Mouse (Mus musculus) kidney, postnatal 0 days (tissue): Measurements from ENCODE around the gene Sema4c. TPM values are rescaled to one million over a fixed set of nuclear protein-coding genes. Genes with fewer than 3 reads are reported as not detected.

Experiments
- ATAC-seq: fragments of 200-750 bp; cut with Nextera tagmentation; replicated peaks from 2 replicates; pipeline ENCODE4 v1.8.0; 2017; ENCODE audit warnings: low read depth, moderate number of reproducible peaks, moderate TSS enrichment, moderate library complexity; ENCODE audit not compliant: low FRiP score
- DNase-seq: peaks from one replicate; pipeline ENCODE4 v3.0.0-alpha.2; 2016; ENCODE audit warnings: low spot score
- H3K27ac ChIP-seq: fragments of 300-500 bp; sonication (generic); 2 replicates; pipeline ENCODE4 v1.5.1; 2014; ENCODE audit warnings: mild to moderate bottlenecking
- H3K27me3 ChIP-seq: fragments of 300-500 bp; sonication (generic); 2 replicates; pipeline ENCODE4 v1.6.1; 2014; ENCODE audit warnings: low read length, mixed read lengths; ENCODE audit not compliant: insufficient read depth
- H3K36me3 ChIP-seq: fragments of 300-500 bp; sonication (generic); 2 replicates; pipeline ENCODE4 v1.6.1; 2014; ENCODE audit warnings: low read length, mixed read lengths; ENCODE audit not compliant: insufficient read depth
- H3K4me1 ChIP-seq: fragments of 300-500 bp; sonication (generic); replicated peaks from 2 replicates; pipeline ENCODE4 v1.6.1; 2014; ENCODE audit warnings: antibody characterized with exemption, low read length, mixed read lengths; ENCODE audit not compliant: insufficient read depth
- H3K4me2 ChIP-seq: fragments of 300-500 bp; sonication (generic); 2 replicates; pipeline ENCODE4 v1.6.1; 2014; ENCODE audit warnings: mild to moderate bottlenecking, low read length, moderate library complexity, mixed read lengths
- H3K4me3 ChIP-seq: fragments of 300-500 bp; sonication (generic); replicated peaks from 2 replicates; pipeline ENCODE4 v1.5.1; 2014; ENCODE audit warnings: low read depth, low read length
- H3K9ac ChIP-seq: fragments of 300-500 bp; sonication (generic); 2 replicates; pipeline ENCODE4 v1.6.1; 2014; ENCODE audit warnings: low read depth, low read length
- H3K9me3 ChIP-seq: fragments of 300-500 bp; sonication (generic); replicated peaks from 2 replicates; pipeline ENCODE4 v1.6.1; 2016; ENCODE audit warnings: low read length, inconsistent platforms, mixed read lengths
- CTCF ChIP-seq: IDR thresholded peaks from 2 replicates; pipeline ENCODE4 v1.5.1; 2016; ENCODE audit warnings: antibody characterized with exemption, low read depth, mild to moderate bottlenecking, moderate library complexity
- WGBS: fragments of 180-500 bp; shearing (Covaris S2); extraction: QIAGEN DNeasy Blood & Tissue Kit; methylation state at CpG from one replicate; pipeline ENCODE4 v1.1.7; 2014; 5-methylcytosine and 5-hydroxymethylcytosine counted together
- polyA plus RNA-seq: library from polyadenylated mRNA; unstranded; fragments of >200 nt; fragmentation: Nextera tagmentation; extraction: Ambion mirVana; gene quantifications from 2 replicates; pipeline ENCODE4 v1.2.1, GENCODE M21; 2015

Gene Sema4c
- polyA plus RNA-seq, 1 experiment from 2014 or later: 13.5 TPM

DNA sequence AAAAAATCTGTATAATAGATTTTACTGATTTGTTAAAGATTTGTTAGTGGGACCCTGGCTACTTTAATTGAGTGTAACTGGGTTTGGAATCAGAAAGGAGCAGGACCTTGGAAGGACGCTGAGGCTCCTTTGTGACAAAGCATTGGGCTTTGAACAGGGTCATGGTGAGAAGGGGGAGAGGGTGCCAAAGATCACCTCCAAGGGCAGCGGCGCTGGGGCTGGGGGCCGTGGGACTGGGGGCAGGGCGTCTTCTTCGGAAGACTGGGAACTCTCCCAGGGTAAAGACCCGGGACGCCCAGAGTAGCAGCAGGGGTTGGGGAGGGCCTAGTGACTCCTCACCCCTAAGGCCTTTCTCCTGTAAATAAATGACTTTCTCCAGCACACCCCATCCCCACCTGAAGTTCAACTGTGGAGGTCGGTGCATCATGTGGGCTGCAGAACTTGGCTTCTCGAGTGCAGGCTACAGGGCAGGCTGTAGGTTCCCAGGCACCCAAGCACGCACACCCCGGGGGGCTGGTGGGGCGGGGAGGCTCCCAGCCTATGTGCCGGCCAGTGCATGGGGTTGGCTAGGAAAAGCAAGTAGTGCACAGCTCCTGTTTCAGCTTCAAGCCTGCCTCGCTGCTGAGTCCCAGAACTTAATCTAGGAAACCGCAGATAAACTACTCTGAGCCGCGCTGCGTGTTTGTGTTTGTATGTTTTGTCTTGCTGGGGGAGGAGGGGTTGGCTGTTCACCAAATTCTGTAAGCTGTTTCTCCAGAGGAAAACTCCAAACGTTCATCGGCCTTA lies 9.9 kb upstream of the Sema4c start:
- TF ChIP-seq CTCF: no peak
- no peaks in the 10 kb centered on the region for H3K27me3 ChIP-seq
- 16% methylated on average over 21 of the region's 21 CpGs for whole genome bisulfite sequencing
- H3K9me3 ChIP-seq: no peaks in the 10 kb centered on the region
- peak overlapping the region; percentile 66 for H3K27ac ChIP-seq
- DNase-seq: peak; percentile 68
- ATAC-seq: peak; percentile 63
- H3K4me2 ChIP-seq: peak overlapping the region; percentile 14; the same call in 1 of the 2 replicates
- peaks cover 27% of the 10 kb centered on the region for H3K4me1 ChIP-seq
- H3K36me3 ChIP-seq: no peaks in the 10 kb centered on the region
- H3K4me3 ChIP-seq: no peak overlapping the region
- H3K9ac ChIP-seq: no peak overlapping the region

DNA sequence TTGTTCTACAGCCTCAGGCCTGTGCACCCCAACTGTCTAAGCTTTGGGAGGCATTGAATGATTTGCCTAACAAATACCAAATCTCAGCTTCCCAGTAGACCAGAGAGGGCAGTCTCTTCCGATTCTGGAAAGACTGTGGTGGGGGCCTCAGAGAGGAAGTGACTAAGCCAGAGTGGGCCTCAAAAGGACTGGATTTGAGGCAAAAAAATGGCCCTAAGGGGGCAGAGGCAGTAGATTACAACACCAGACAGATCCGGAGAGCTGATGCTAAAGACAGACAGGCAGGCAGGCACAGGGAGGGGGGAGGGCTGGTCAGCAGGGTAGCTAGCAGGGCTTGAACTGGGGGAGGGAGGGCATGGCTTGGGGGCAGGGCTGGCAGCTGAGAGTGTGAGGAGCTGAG lies 8.3 kb upstream of the Sema4c start:
- DNase-seq: no peak
- no peak overlapping the region for H3K9ac ChIP-seq
- H3K27ac ChIP-seq: no peak overlapping the region
- TF ChIP-seq CTCF: 0 out of 2 replicates have a peak, but pooled peaks have one; percentile 6
- peaks cover 36% of the 10 kb centered on the region for H3K4me1 ChIP-seq
- H3K27me3 ChIP-seq: no peaks in the 10 kb centered on the region
- H3K4me2 ChIP-seq: no peak overlapping the region
- 20% methylated on average over 2 of the region's 2 CpGs for WGBS
- H3K9me3 ChIP-seq: no peaks in the 10 kb centered on the region
- no peaks in the 10 kb centered on the region for H3K36me3 ChIP-seq
- ATAC-seq: no peak
- no peak overlapping the region for H3K4me3 ChIP-seq

DNA sequence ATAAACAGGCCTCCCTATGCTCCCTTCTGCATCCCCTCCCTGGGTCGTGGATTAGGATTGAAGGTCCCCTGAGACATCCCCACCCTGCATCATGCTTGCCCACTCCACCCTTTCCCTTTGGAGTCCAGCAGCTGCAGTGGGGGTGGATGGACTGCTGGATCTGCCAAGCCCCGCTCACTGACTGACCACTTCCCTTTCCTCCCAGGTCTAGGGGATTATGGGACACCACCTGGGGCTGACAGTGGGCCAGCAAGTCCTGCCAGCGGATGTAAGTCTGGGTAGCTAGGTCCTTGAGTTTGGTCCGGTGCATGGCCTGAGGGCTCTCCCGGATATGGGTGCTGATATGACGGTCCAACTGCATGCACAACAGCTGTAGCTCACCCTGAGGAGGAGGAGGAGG lies 6.0 kb upstream of the Sema4c start:
- ATAC-seq (no peak), DNase-seq (no peak)
- H3K27me3 ChIP-seq: no peaks in the 10 kb centered on the region
- no peak overlapping the region for H3K4me3 ChIP-seq
- H3K4me2 ChIP-seq: no peak overlapping the region
- TF ChIP-seq CTCF: no peak
- H3K9ac ChIP-seq: no peak overlapping the region
- no peak overlapping the region for H3K27ac ChIP-seq
- peaks cover 30% of the 10 kb centered on the region for H3K4me1 ChIP-seq
- 57% methylated on average over 6 of the region's 6 CpGs for WGBS
- no peaks in the 10 kb centered on the region for H3K9me3 ChIP-seq
- no peaks in the 10 kb centered on the region for H3K36me3 ChIP-seq

DNA sequence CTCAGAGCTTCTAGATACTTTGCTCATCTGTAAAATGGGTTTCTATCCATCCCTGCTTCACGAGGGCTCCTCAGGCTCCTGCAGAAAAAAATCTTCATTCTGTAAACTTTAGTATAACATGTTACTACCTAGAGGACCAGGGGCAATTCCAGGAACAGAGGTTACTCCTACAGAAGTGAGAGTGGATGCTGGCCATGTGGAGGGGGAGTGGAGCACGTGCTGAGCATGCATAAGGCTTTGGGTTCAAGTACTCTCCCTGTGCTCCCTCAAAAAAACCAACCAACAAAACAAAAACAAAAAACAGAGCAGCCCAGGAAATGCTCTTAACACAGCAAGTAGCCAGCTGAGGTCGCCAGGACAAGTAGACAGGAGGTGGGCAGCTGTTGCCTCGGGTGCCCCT lies 5.5 kb upstream of the Sema4c start:
- no peak for ATAC-seq
- no peaks in the 10 kb centered on the region for H3K9me3 ChIP-seq
- H3K27ac ChIP-seq: 0 out of 2 replicates have a peak overlapping the region, but pooled peaks have one; percentile 42
- TF ChIP-seq CTCF: no peak
- H3K4me3 ChIP-seq: no peak overlapping the region
- no peak overlapping the region for H3K4me2 ChIP-seq
- H3K4me1 ChIP-seq: peaks cover 33% of the 10 kb centered on the region
- no peak for DNase-seq
- H3K27me3 ChIP-seq: no peaks in the 10 kb centered on the region
- H3K36me3 ChIP-seq: no peaks in the 10 kb centered on the region
- H3K9ac ChIP-seq: no peak overlapping the region
- WGBS: 54% methylated on average over 4 of the region's 4 CpGs

DNA sequence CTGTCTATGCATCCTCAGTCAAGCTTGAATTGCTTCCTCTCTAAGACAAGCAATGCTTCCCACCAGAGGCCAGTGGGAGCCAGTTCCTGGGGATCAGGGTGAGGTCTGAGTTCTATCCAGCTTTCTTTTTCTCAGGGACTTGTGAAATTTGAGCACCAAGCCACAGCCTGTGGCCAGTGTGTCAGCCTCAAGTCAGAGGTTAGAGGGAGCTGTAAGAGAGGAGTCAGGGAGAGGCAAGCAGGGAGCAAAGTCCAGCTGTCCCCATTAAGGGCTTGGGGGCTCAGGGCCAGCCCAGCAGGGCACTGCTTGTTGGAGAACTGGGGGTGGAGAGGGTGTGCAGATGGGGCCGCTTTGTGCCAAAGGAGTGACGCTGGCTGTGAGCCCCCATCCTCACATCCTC lies 5.0 kb upstream of the Sema4c start:
- Histone ChIP-seq H3K4me3 (no peak overlapping the region), H3K27ac (peak overlapping the region; percentile 42; the same call in 1 of the 2 replicates), H3K27me3 (no peaks in the 10 kb centered on the region), H3K9me3 (no peaks in the 10 kb centered on the region), H3K36me3 (no peaks in the 10 kb centered on the region), H3K9ac (no peak overlapping the region), H3K4me2 (no peak overlapping the region), H3K4me1 (peaks cover 35% of the 10 kb centered on the region)
- no peak for TF ChIP-seq CTCF
- DNase-seq (peak; percentile 64), ATAC-seq (0 out of 2 replicates have a peak, but pooled peaks have one; percentile 2)
- WGBS: 42% methylated on average over 2 of the region's 2 CpGs

DNA sequence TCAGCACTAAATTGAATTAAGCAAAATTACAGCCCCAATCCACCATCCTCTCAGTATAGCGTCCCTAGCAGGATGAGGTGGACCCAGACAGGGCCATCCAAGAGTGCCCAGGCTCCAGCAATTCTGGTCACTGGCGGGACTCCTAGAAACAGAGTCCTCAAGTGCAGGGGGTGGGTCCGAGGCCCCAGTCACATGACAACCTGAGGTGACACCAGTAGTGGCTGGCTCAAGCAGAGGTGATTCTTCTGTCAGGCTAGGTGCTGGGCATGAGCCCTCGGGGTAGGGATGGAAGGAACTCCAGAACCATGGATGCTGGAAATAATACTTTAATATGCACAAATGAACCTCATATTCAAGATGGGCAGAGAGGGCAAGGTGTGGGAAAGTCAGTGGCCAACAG lies 4.2 kb upstream of the Sema4c start:
- H3K27ac ChIP-seq: no peak overlapping the region
- no peaks in the 10 kb centered on the region for H3K36me3 ChIP-seq
- no peak for TF ChIP-seq CTCF
- no peaks in the 10 kb centered on the region for H3K27me3 ChIP-seq
- ATAC-seq: no peak
- peaks cover 29% of the 10 kb centered on the region for H3K4me1 ChIP-seq
- no peak overlapping the region for H3K4me3 ChIP-seq
- H3K4me2 ChIP-seq: no peak overlapping the region
- no peak for DNase-seq
- 64% methylated on average over 4 of the region's 4 CpGs for WGBS
- H3K9me3 ChIP-seq: no peaks in the 10 kb centered on the region
- H3K9ac ChIP-seq: no peak overlapping the region
